Mouse (Mus musculus): ENCODE measurements at regions not wholly inside any gene's neighbourhood (a gene's known extent, or its start where the extent isn't known, plus 50 kb on each side); places are given as distances from the start of the nearest gene placed in this dataset.

GRCm38 (mm10) chr2:72541246-72541645 lies 65.3 kb downstream of the Cdca7 start:
- peak; percentile 21 to 43 for DNase-seq (ENCODE audit: low spot score in 2 of 2)

GRCm38 (mm10) chr2:72545453-72545852 lies 69.5 kb downstream of the Cdca7 start:
- no peak for DNase-seq (ENCODE audit: low spot score in 2 of 2)

- DNase-seq (ENCODE audit: low spot score in 2 of 2), result no peak
Observed at GRCm38 (mm10) chr2:72546476-72546875, 70.5 kb downstream of the Cdca7 start.

GRCm38 (mm10) chr2:72546963-72547362 lies 71.0 kb downstream of the Cdca7 start:
- no peak for DNase-seq (ENCODE audit: low spot score in 2 of 2)

GRCm38 (mm10) chr2:72551268-72551667 lies 75.3 kb downstream of the Cdca7 start:
- no peak for DNase-seq (ENCODE audit: low spot score in 2 of 2)

- no peak for DNase-seq (ENCODE audit: low spot score in 2 of 2)
Observed at GRCm38 (mm10) chr2:72554603-72555002, 78.6 kb downstream of the Cdca7 start.

- no peak for DNase-seq (ENCODE audit: low spot score in 2 of 2)
Observed at GRCm38 (mm10) chr2:72555116-72555515, 79.2 kb downstream of the Cdca7 start.

- DNase-seq (ENCODE audit: low spot score in 2 of 2), result no peak
Observed at GRCm38 (mm10) chr2:72555556-72555955, 79.6 kb downstream of the Cdca7 start.

- no peak for DNase-seq (ENCODE audit: low spot score in 2 of 2)
Observed at GRCm38 (mm10) chr2:72556064-72556821, 80.3 kb downstream of the Cdca7 start.

- no peak for DNase-seq (ENCODE audit: low spot score in 2 of 2)
Observed at GRCm38 (mm10) chr2:72557161-72557560, 81.2 kb downstream of the Cdca7 start.

- DNase-seq (ENCODE audit: low spot score in 2 of 2), result no peak
Observed at GRCm38 (mm10) chr2:72557565-72558260, 81.8 kb downstream of the Cdca7 start.

GRCm38 (mm10) chr2:72561383-72561782 lies 85.4 kb downstream of the Cdca7 start:
- DNase-seq (ENCODE audit: low spot score in 2 of 2), result no peak

GRCm38 (mm10) chr2:72578322-72578721 lies 102.4 kb downstream of the Cdca7 start:
- no peak for DNase-seq (ENCODE audit: low spot score in 2 of 2)

GRCm38 (mm10) chr2:72581136-72581535 lies 105.2 kb downstream of the Cdca7 start:
- DNase-seq (ENCODE audit: low spot score in 2 of 2), result no peak

GRCm38 (mm10) chr2:72588814-72589213 lies 112.9 kb downstream of the Cdca7 start:
- no peak for DNase-seq (ENCODE audit: low spot score in 2 of 2)

- DNase-seq (ENCODE audit: low spot score in 2 of 2), result no peak
Observed at GRCm38 (mm10) chr2:72592011-72592410, 116.1 kb downstream of the Cdca7 start.

GRCm38 (mm10) chr2:72596994-72597925 lies 121.3 kb downstream of the Cdca7 start:
- no peak for DNase-seq (ENCODE audit: low spot score in 2 of 2)

GRCm38 (mm10) chr2:72597941-72598340 lies 122.0 kb downstream of the Cdca7 start:
- DNase-seq (ENCODE audit: low spot score in 2 of 2), result no peak

- no peak for DNase-seq (ENCODE audit: low spot score in 2 of 2)
Observed at GRCm38 (mm10) chr2:72600723-72601122, 124.8 kb downstream of the Cdca7 start.

- no peak for DNase-seq (ENCODE audit: low spot score in 2 of 2)
Observed at GRCm38 (mm10) chr2:72602152-72602551, 126.2 kb downstream of the Cdca7 start.

GRCm38 (mm10) chr2:72612221-72612620 lies 136.3 kb downstream of the Cdca7 start:
- DNase-seq (ENCODE audit: low spot score in 2 of 2), result no peak

Measured in adrenal gland, adult 18-20 months (tissue).